Mouse (Mus musculus) C2C12 (cell line): ENCODE data around the gene Olfr1311.

Experiments used
- CTCF ChIP-seq: IDR thresholded peaks from one replicate; pipeline ENCODE4 v1.5.1; 2011; ENCODE audit not compliant: control insufficient read depth, insufficient read depth, insufficient read length
- MAX ChIP-seq: IDR thresholded peaks from one replicate; pipeline ENCODE4 v1.6.1; 2011; ENCODE audit warnings: mild to moderate bottlenecking, control low read depth
- MYOD1 ChIP-seq: IDR thresholded peaks from one replicate; pipeline ENCODE4 v1.6.1; 2011; ENCODE audit warnings: low read depth; ENCODE audit not compliant: control insufficient read depth, insufficient read length

DNA sequence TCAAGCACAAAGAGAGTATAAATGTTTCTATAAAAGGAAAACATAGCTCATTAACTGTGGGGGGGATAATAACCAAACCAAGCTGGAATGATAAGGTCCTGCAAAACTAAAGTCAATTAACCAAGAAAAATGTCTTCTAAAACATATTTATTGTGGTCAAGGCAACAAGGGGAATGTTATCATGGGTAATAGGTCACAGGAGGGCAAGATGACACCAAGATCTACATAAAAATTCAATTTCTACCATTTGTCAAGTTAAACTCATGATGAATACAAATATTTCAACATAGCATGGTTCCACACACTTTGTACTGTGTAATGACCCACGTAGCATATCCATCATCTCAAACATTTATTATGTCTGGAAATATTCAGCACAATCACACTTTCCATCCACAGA is 34.0 kb downstream of the Olfr1311 start, which contains the start of gene Olfr1309:
- TF ChIP-seq MAX (no peak), CTCF (no peak), MYOD1 (no peak)
